Mouse (Mus musculus) E14TG2a.4 (cell line): Measurements from ENCODE around the gene Nfkbil1.

ENCODE experiments used
- H3K27me3 ChIP-seq: 2 replicates; pipeline ENCODE4 v1.6.1; 2014; ENCODE audit warnings: low read length, control low read depth; ENCODE audit not compliant: insufficient read depth
- H3K36me3 ChIP-seq: 2 replicates; pipeline ENCODE4 v1.6.1; 2014; ENCODE audit warnings: low read length, control low read depth; ENCODE audit not compliant: insufficient read depth
- H3K4me1 ChIP-seq: replicated peaks from 2 replicates; pipeline ENCODE4 v1.6.1; 2014; ENCODE audit warnings: low read depth, low read length, control low read depth
- H3K4me3 ChIP-seq: replicated peaks from 2 replicates; pipeline ENCODE4 v1.5.1; 2014; ENCODE audit warnings: mild to moderate bottlenecking, low read length
- H3K9me3 ChIP-seq: 2 replicates; pipeline ENCODE4 v1.6.1; 2014; ENCODE audit warnings: low read length, control low read depth
- CTCF ChIP-seq: conservative IDR thresholded peaks from 2 replicates; pipeline ENCODE4 v1.5.1; 2014; ENCODE audit warnings: low read length
- NANOG ChIP-seq: IDR thresholded peaks from 2 replicates; pipeline ENCODE4 v1.6.1; 2014; ENCODE audit warnings: borderline replicate concordance, low read length, mixed read lengths
- POU5F1 ChIP-seq: IDR thresholded peaks from 2 replicates; pipeline ENCODE4 v1.6.1; 2014; ENCODE audit warnings: low read length, borderline replicate concordance

Nfkbil1 gene

GRCm38 (mm10) chr17:35251162-35251719 is 15.6 kb upstream of the Nfkbil1 start:
- no peak overlapping the region for H3K4me3 ChIP-seq
- no peaks in the 10 kb centered on the region for H3K9me3 ChIP-seq
- 0 out of 2 replicates have a peak, but pooled peaks cover 9% of the 10 kb centered on the region for H3K27me3 ChIP-seq
- TF ChIP-seq POU5F1 (no peak), CTCF (no peak), NANOG (no peak)
- peaks cover 85% of the 10 kb centered on the region for H3K4me1 ChIP-seq
- peaks cover 82% of the 10 kb centered on the region for H3K36me3 ChIP-seq

GRCm38 (mm10) chr17:35250348-35251120 is 14.9 kb upstream of the Nfkbil1 start:
- TF ChIP-seq CTCF, result no peak
- TF ChIP-seq NANOG, result no peak
- no peak for TF ChIP-seq POU5F1
- Histone ChIP-seq H3K9me3 (no peaks in the 10 kb centered on the region), H3K36me3 (peaks cover 89% of the 10 kb centered on the region), H3K27me3 (0 out of 2 replicates have a peak, but pooled peaks cover 2% of the 10 kb centered on the region), H3K4me3 (no peak overlapping the region), H3K4me1 (peaks cover 92% of the 10 kb centered on the region)

- Histone ChIP-seq H3K36me3 (peaks cover 98% of the 10 kb centered on the region), H3K9me3 (no peaks in the 10 kb centered on the region), H3K27me3 (no peaks in the 10 kb centered on the region), H3K4me3 (no peak overlapping the region), H3K4me1 (peaks cover 97% of the 10 kb centered on the region)
- TF ChIP-seq POU5F1 (no peak), NANOG (no peak), CTCF (no peak)
Measured at GRCm38 (mm10) chr17:35249451-35250197, 14.0 kb upstream of the Nfkbil1 start.

DNA sequence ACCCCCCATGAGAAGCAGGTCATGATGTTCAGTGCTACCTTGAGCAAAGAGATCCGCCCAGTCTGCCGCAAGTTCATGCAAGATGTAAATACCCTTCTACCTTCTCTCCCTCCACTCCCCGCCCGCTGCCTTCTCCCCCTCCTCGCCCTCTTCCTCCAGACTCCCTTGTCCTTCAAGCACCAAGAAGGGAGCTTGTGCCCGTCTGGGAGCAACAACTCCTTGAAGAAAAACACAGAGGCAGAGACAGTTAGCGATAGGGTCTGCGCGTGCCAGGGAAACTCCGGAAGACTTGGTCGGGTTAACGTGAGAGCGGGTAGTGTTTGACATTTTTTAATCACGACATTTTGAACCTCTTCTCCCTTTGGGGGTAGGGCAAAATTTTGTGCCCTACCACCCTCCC is 13.4 kb upstream of the Nfkbil1 start:
- Histone ChIP-seq H3K36me3 (peaks cover 100% of the 10 kb centered on the region), H3K9me3 (no peaks in the 10 kb centered on the region), H3K27me3 (no peaks in the 10 kb centered on the region), H3K4me3 (no peak overlapping the region), H3K4me1 (peaks cover 97% of the 10 kb centered on the region)
- TF ChIP-seq POU5F1, result no peak
- no peak for TF ChIP-seq NANOG
- TF ChIP-seq CTCF, result no peak

- H3K4me3 ChIP-seq, result 0 out of 2 replicates have a peak overlapping the region, but pooled peaks have one; percentile 99
- H3K27me3 ChIP-seq, result no peaks in the 10 kb centered on the region
- TF ChIP-seq CTCF, result no peak
- no peak for TF ChIP-seq POU5F1
- TF ChIP-seq NANOG, result no peak
- peaks cover 88% of the 10 kb centered on the region for H3K4me1 ChIP-seq
- no peaks in the 10 kb centered on the region for H3K9me3 ChIP-seq
- peaks cover 96% of the 10 kb centered on the region for H3K36me3 ChIP-seq
Measured at GRCm38 (mm10) chr17:35247144-35247543, 11.6 kb upstream of the Nfkbil1 start.

DNA sequence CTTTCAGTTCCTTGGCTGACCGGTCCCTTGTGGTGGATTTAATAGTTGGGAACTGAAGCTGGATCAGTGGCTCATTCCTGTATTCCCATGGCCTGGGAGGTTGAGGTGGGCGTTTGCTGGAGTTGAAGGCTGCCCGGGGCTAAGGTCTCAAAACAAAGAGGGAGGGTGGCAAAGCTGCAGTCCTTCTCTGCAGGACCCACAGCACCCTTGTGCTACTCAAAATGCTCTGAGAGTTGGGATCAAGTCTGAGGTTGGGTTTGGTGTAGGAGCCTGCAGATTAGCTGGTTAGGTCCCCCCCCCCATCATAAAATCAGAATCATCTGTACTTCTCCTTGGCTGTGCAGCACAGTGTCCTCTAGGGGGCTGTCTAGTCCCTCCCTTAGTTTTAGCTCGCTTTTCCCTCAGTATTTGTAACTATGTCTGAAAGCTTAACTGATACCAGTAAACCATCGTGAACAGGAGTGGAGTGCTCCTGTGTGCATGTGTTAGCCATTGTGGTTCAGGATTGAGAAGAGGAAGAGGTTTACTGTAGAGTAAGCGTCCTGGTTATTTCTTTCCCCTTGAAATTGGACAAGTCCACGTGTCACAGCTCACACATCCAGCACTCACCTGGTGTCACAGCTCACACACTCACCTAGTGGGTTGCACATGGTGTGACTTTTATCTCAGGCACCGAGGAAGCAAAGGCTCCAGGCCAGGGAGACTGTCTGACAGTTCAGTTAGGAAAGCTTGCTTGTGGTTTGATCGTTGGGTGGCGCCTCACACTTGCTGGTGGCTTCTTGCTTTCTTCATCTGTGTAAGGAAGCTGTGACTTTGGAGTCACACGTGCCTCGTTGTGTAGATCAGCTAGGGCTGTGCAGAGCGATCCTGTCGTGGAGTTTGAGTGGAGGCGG is 10.4 kb upstream of the Nfkbil1 start:
- TF ChIP-seq NANOG (no peak), POU5F1 (no peak), CTCF (peak; percentile 59)
- Histone ChIP-seq H3K36me3 (peaks cover 84% of the 10 kb centered on the region), H3K9me3 (no peaks in the 10 kb centered on the region), H3K4me1 (peaks cover 80% of the 10 kb centered on the region), H3K4me3 (peak overlapping the region; percentile 99), H3K27me3 (no peaks in the 10 kb centered on the region)

DNA sequence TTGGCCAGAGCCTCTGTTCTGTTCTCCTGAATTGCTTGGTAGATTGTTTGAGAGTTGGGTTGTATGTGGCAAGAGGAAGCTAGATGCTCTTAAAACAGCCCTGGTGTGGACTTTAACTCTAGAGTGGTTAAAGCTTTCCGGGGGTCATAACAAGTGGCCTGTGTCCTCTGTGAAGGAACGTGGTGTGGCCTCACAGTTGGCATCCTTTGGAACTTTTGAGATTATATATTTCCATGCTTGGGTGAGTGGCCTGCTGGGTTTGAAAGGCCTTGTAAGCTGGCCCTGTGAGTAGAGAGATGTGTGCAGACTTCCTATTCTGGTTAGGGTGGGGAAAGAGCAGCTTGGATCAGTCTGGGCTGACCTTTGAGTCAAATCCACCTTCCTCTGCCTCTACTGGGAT is 9.4 kb upstream of the Nfkbil1 start:
- no peaks in the 10 kb centered on the region for H3K27me3 ChIP-seq
- H3K36me3 ChIP-seq, result peaks cover 75% of the 10 kb centered on the region
- no peak for TF ChIP-seq NANOG
- TF ChIP-seq POU5F1, result no peak
- TF ChIP-seq CTCF, result no peak
- H3K4me1 ChIP-seq, result peaks cover 80% of the 10 kb centered on the region
- H3K4me3 ChIP-seq, result peak overlapping the region; percentile 99
- no peaks in the 10 kb centered on the region for H3K9me3 ChIP-seq

GRCm38 (mm10) chr17:35243086-35243485 is 7.5 kb upstream of the Nfkbil1 start:
- TF ChIP-seq CTCF (no peak), POU5F1 (no peak), NANOG (no peak)
- Histone ChIP-seq H3K4me1 (peaks cover 63% of the 10 kb centered on the region), H3K9me3 (no peaks in the 10 kb centered on the region), H3K27me3 (no peaks in the 10 kb centered on the region), H3K4me3 (peak overlapping the region; percentile 99), H3K36me3 (peaks cover 55% of the 10 kb centered on the region)
